Mouse (Mus musculus) cerebellum, adult 11 months (tissue): Measurements from ENCODE around the gene Olfr678.
"Not testable (repeated sequence)": the region's sequence is repeated elsewhere in the genome, so short reads cannot be mapped to it uniquely, and the experiment has no call there.

ENCODE experiments used
- DNase-seq: peaks from one replicate; pipeline ENCODE4 v3.0.0; 2022

Olfr678 gene

GRCm38 (mm10) chr7:105064175-105064574 lies at the start of gene Olfr678:
Gene Olfr678, plus strand, starts transcription at chr7:105064475.
- DNase-seq = no peak

GRCm38 (mm10) chr7:105022530-105022929 lies 41.7 kb upstream of the Olfr678 start:
- no peak for DNase-seq

- no peak for DNase-seq
These were observed 35.9 kb upstream of the Olfr678 start, which contains the start of gene Olfr675 for GRCm38 (mm10) chr7:105028360-105028759. Gene Olfr675, minus strand, starts transcription at chr7:105028460.

GRCm38 (mm10) chr7:105032398-105032797 lies 31.9 kb upstream of the Olfr678 start, which contains the start of gene Olfr676:
Gene Olfr676, plus strand, starts transcription at chr7:105032698.
- no peak for DNase-seq

- DNase-seq = not testable (repeated sequence)
These were observed 30.4 kb upstream of the Olfr678 start for GRCm38 (mm10) chr7:105033836-105034235.

GRCm38 (mm10) chr7:105058951-105059350 lies 5.3 kb upstream of the Olfr678 start:
- DNase-seq = no peak

GRCm38 (mm10) chr7:105080905-105081304 lies 16.6 kb downstream of the Olfr678 start, which contains the start of gene Olfr679:
Gene Olfr679, plus strand, starts transcription at chr7:105081205.
- DNase-seq = no peak

- DNase-seq = not testable (repeated sequence)
These were observed 28.4 kb downstream of the Olfr678 start, which contains the start of gene Olfr680-ps1 for GRCm38 (mm10) chr7:105092717-105093116. Gene Olfr680-ps1, minus strand, starts transcription at chr7:105092817.

- DNase-seq = no peak
These were observed 52.3 kb downstream of the Olfr678 start, which contains the start of gene Olfr681 for GRCm38 (mm10) chr7:105116536-105116935. Gene Olfr681, plus strand, starts transcription at chr7:105116836.
